Mouse (Mus musculus) heart, adult 8-10 months (tissue): ENCODE measurements around the gene Dlx5. TPM values are rescaled to one million over a fixed set of nuclear protein-coding genes. Genes with fewer than 3 reads are reported as not detected.

Experiments used
- DNase-seq: peaks from one replicate; pipeline ENCODE4 v3.0.0; 2022; ENCODE audit warnings: low spot score
- total RNA-seq, 4 experiments: library from RNA; stranded (reverse); gene quantifications; 2 replicates each; pipeline ENCODE4 v1.2.4; 2022

The Dlx5 gene
- total RNA-seq, 4 experiments from 2014 or later, result 0.22 to 0.84 (median 0.31) TPM

DNA sequence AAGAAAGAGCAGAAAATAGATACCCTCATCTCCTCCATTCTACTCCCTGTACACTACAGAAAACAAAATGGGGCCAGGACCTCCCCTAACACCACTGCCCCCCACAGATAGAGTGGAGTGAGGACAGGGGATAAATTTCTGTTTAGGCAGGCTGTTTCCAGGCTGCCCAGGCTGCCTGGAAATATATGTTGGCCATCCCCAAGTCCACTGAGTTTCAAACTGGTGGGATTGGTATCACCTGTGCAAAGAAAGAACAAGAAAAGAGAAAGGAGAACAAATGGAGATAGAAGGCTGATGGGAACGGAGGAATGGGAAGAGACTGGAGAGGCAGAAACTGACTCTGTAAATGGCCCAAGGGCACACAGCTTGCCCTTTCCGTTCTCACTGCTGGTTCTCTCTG is 5.7 kb downstream of the Dlx5 start:
- DNase-seq, result no peak

GRCm38 (mm10) chr6:6875676-6876075 is 6.2 kb downstream of the Dlx5 start:
- DNase-seq, result no peak

GRCm38 (mm10) chr6:6875136-6875535 is 6.7 kb downstream of the Dlx5 start:
- no peak for DNase-seq

- DNase-seq, result no peak
Observed at GRCm38 (mm10) chr6:6874073-6874771, 7.7 kb downstream of the Dlx5 start.

DNA sequence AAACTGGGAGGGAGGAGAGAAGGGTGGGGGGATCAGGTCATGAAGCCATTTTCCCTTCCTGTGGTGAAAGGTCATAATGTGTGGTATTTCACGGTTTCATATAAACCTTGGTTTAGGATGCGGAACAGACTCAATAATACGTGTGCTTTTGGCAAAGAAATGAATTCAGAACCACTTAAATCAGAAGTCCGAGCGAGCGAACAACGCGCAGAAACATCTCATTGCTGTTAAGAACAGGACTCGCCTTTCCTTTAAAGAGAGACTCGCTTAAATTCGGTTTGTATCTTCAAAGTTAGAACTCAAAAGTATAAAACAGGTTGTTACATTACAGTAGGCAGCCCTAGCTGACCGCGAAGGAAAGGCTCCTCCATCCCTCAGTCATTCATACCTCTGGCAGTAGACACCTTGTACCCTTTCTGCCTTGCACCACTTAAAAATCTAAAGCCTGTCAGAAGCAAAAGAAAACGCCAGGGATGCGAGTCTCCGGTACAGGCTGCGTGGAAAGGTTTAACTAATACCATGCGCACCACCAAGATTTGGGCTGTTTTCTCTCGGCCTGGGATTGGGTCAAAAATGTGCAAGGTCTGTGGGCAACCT is 8.3 kb downstream of the Dlx5 start:
- no peak for DNase-seq

- DNase-seq, result no peak
Observed at GRCm38 (mm10) chr6:6872873-6873272, 9.0 kb downstream of the Dlx5 start.

DNA sequence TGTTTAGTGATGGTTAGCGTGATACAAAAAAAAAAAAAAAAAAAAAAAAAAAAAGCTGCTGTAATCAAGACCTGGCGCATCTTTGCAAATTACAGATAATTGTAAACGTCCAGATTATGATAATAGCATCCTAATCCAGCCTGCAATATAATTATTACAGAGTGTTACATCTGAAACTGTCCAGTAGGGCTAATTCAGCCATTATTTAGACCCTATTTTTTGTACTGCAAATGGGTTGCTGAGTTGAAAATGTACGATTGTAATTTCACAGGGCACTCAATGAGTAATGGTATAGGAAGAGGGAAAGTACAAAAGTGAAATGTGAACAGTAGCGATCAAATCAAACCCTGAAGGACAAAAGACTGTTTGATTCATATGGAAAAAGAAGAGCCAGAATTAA is 10.2 kb downstream of the Dlx5 start:
- no peak for DNase-seq

- no peak for DNase-seq
Observed at GRCm38 (mm10) chr6:6870876-6871420, 10.9 kb downstream of the Dlx5 start.

- DNase-seq, result no peak
Observed at GRCm38 (mm10) chr6:6869961-6870800, 11.7 kb downstream of the Dlx5 start.

DNA sequence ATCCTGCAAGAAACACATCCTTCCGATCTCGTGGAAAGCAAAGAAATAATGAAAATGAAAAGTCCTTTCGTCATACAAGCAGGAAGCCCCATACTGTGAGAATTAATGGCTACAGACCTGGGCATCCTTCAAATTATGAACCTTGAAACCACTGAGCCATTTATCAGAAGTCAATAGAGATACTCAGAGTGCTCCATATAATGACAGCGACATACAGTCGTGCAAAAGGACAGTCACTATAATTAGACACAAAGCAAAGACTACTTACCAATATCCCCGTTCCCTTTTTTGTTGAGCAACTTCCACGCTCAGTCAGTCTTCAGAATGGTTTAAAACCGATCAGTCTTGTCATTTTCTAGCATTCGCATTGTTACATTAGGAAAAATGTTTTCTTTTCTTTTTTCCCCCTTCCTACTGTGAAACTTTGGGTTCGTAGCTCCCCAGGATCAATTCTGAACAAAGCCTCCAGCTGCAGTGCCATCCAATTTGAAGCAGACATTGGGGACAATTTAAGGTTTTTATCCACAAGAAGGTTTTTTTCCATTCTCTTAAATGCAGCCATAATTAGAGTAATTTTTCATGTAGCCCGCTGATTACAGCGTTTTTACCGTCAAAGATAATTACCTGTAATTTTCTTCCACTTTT is 12.7 kb downstream of the Dlx5 start:
- DNase-seq, result no peak

- DNase-seq, result no peak
Observed at GRCm38 (mm10) chr6:6867031-6867430, 14.9 kb downstream of the Dlx5 start.

- no peak for DNase-seq
Observed at GRCm38 (mm10) chr6:6864441-6865440, 17.1 kb downstream of the Dlx5 start.

DNA sequence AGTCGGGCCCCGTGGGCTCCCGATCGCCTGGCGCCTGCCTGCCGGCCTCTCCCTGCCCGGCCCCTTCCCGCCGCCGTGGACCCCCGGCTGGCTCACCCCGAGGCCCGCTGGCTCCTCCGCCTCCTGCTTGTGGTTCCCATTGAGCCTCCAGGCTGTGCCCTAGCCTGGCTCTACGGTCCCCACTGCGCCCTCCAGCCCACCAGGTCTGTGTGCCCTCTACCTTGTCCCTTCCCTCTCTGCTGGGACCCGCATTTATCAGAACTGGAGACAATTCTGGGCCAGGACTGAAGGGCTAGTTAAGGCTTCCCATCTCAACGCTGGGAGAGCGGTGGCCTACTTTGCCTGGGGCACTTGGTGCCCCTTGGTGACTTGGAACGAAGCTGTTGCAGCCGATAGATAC is 17.9 kb downstream of the Dlx5 start:
- DNase-seq, result no peak

DNA sequence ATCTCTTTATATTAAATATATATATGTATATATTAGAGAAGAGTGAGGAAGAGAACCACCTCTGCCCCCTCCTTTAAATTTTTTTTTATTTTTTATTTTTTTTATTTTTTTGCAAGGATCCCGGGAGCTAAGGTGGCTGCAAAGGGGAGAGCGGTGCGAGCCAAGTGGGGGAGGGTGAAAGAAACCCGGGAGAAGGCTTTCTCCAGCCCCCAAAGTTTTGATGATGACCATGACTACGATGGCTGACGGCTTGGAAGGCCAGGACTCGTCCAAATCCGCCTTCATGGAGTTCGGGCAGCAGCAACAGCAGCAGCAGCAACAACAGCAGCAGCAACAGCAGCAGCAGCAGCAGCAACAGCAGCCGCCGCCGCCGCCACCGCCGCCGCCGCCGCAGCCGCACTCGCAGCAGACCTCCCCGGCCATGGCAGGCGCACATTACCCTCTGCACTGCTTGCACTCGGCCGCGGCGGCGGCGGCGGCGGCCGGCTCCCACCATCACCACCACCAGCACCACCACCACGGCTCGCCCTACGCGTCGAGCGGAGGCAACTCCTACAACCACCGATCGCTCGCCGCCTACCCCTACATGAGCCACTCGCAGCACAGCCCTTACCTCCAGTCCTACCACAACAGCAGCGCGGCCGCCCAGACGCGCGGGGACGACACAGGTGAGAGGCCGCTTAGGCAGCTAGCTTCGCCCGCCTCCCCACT is 18.6 kb downstream of the Dlx5 start, which contains the start of gene Dlx6:
Gene Dlx6 (plus strand): TSS at position 175 of the 711 bp plus-strand sequence.
- no peak for DNase-seq

DNA sequence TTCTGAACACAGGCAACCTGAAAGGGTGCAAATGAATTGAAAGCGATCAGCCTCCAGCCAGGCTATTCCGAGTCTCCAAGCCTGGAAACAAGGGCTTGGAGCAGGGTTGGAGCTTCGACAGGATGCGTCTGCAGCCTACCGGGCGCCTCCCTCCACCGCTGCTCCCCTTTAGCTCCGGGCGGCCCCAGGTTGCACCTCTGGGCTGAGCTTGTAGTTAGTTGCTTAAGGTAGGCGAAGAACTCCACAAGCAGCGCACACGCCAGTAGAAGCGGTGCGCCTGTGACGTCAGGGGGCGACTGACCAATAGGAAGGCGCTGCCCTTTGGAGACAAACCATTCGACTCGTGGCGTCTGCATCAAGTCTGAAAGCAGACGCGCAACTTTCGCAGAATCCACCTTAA is 19.3 kb downstream of the Dlx5 start:
- no peak for DNase-seq

DNA sequence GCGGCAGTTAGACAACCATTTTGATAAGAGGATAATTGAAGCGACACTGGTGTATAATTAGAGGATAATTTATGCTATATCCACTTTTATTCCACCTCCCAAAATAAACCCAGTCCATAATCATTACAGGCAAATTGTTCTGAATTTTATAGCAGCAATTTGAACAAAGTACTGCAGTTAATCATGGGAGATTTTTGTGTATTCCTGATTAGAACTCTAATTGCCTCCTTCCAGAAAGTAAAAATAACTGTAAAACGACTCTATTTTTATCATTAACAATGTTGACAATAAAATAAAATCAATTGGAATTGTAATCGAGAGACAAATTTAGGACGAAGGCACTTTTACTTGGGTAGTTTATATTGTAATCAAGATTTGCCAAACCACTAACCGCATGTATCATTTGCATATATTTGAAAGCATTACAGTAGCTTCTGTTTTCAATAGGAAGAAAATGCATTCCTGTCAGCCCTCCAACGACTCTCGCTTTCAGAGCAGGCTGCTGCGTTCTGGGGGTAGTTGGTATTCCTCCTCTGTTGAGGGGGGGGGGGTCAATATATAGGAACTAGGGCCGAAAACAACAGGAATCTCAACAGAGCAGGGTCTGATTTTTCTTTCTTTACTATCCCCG is 20.0 kb downstream of the Dlx5 start:
- no peak for DNase-seq

GRCm38 (mm10) chr6:6861086-6861797 is 20.6 kb downstream of the Dlx5 start:
- no peak for DNase-seq

DNA sequence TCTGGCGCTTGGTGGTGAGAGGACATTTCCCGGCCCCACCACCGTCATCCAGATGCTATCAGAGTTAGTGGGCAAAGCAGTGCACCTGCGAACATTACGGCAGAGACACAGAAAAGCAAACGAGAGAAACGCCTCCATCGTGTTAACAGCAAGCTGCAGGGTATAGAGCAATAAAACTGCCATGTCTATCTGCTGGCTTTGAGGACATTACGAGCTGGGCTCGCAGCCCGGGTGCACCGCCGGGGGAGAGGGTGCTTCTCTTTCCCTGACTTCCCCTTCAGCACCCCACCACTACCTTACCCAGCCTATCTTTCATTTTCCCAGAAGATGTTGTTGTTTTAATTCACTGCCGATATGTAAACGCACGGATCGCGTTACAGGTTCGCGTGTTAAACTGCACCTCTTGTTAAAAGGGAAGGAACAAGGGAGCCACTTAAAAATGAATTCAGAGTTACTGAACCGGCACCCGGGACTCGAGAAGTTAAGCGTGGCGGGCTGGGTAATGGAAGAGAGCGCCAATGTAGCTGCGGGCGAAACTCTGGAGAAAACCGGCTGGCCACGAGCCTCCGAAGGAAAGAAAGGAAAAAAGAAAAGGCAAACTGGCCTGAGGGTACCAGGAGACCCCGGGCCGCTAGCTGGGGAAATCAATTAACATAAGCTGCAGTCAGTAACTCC is 21.3 kb downstream of the Dlx5 start:
- DNase-seq, result no peak
